Mouse (Mus musculus) left cerebral cortex, postnatal 14 days (tissue): ENCODE results near the gene Klk7. TPM values are rescaled to one million over a fixed set of nuclear protein-coding genes. Genes with fewer than 3 reads are reported as not detected.

Source experiments
- DNase-seq, 2 experiments: peaks; one replicate each; pipeline ENCODE4 v3.0.0; 2021 to 2022; ENCODE audit warnings: low spot score in 2 of 2, mixed read lengths in 1 of 2
- intact Hi-C: fragments of 180-260 bp; cut with DNase I; formaldehyde crosslinking; loops from one replicate; pipeline ENCODE4 v1.15.1; 2025
- long read RNA-seq, 2 experiments: library from polyadenylated mRNA; stranded (forward); transcript quantifications; one replicate each; pipeline ENCODE4 v2.0.0; 2021
- total RNA-seq, 2 experiments: library from RNA; stranded (reverse); gene quantifications; 2 replicates each; pipeline ENCODE4 v1.2.3; 2021

Klk7 gene
- not detected for total RNA-seq
- long read RNA-seq, experiment 1: 0 reads
- long read RNA-seq, experiment 2: 0 reads

DNA sequence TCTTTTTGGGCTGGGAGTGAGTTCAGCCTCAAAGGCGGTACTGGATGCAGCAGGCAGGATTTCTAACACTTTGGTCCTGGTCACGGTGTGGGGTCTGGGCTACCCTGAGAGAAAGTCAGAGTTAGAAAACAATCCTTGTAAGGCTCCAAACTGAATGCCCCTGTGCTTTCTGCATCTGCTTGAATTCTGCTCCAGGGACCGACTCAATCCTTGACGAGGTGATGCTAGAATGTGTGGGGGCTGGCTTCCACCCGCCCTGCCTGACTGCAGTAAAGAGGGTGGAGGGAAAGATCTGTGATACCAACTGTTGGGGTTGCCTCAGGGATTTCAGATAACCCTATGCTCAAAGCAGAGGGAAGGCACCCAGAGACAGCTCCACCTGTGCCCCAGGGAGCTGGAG is at the start of gene Klk7:
Gene Klk7 (plus strand): TSS at position 301 of the 400 bp plus-strand sequence.
- intact Hi-C loops: no loop called here

DNA sequence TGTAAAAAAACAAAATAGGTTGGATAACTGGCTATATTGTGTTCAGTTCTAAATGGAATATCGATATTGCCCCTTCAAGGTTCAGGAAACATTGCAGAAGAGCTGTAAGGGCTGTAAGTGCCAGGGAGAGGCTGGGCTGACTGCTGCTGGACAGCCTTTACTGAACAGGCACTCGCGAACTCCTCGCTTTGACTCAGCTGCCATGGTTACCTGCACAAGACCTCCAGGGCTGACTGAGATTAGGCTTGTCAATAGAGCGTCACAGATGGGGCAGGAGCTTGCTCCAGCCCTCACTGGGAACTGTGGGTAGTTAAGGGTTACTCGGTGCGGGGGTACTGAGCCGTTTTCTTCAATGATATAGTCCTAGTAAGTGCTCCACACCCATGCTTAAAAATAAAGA is 44.6 kb upstream of the Klk7 start:
- no peak for DNase-seq
- intact Hi-C loops: no loop called here

More for the DNA sequence above, at the start of gene Klk7:
- no peak for DNase-seq

DNA sequence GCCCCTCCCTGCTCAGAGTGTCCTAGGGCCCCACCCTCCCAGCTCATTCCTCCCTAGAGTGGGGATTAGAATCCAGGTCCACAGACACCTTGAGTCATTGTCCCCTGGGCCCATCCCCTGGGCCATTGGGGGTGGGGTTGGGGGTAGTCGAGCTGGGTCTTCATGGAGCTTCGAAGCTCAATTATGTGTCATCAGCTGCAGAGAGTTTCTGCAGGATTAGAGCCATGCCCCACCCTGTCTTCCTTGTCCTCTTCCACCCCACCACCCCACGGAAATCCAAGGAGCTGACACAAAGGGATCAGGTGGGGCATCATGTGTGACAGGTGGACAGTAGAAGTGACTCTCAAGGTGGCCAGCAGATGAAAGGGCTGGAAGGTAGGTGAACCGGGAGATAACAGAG is 42.5 kb upstream of the Klk7 start, which contains the start of gene Klk12:
Gene Klk12 (plus strand): TSS at position 301 of the 400 bp plus-strand sequence.
- DNase-seq: no peak
- intact Hi-C loops: no loop called here

DNA sequence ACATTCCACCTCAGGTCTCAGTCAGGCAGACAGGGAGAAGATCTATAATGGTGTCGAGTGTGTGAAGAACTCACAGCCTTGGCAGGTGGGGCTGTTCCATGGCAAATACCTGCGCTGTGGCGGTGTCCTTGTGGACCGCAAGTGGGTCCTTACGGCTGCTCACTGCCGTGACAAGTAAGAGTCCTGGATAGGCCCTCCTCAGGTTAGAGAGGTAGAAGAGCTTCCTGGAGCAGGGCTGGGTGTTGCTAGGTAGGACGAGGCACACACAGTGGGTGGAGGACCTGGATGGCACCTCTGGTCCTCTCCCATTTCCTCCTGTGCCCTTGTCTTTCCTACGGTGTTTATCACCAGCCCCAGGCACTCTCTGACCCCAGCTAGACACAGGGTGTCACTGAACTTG is 41.5 kb upstream of the Klk7 start:
- intact Hi-C loops: no loop called here
- DNase-seq: no peak

DNA sequence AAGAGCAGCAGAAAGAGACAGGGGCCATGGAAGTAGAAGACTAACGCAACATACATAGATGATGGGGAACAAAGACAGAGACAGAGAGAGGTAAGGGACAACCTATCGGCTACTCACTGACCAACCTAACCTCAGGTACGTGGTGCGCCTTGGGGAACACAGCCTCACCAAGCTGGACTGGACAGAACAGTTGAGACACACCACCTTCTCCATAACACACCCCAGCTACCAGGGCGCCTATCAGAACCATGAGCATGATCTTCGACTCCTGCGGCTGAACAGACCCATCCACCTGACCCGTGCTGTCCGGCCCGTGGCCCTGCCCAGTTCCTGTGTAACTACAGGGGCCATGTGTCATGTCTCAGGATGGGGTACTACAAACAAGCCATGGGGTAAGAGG is 40.4 kb upstream of the Klk7 start:
- no peak for DNase-seq
- intact Hi-C loops: no loop called here

DNA sequence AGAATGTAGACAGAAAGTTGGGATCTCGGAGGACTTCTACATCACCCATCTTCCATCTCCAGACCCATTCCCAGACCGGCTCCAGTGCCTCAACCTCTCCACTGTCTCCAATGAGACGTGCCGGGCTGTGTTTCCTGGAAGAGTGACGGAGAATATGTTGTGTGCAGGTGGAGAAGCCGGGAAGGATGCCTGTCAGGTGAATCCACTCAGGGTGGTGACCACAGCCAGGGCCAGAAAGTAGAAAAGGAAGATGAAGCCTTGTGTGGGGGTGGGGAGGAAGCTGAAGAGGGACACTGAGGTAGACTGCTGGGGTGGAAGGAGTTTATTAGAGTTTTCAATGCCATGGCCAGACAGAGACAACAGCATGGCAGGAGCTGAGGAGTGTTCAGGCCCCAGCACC is 39.2 kb upstream of the Klk7 start:
- intact Hi-C loops: no loop called here
- no peak for DNase-seq

DNA sequence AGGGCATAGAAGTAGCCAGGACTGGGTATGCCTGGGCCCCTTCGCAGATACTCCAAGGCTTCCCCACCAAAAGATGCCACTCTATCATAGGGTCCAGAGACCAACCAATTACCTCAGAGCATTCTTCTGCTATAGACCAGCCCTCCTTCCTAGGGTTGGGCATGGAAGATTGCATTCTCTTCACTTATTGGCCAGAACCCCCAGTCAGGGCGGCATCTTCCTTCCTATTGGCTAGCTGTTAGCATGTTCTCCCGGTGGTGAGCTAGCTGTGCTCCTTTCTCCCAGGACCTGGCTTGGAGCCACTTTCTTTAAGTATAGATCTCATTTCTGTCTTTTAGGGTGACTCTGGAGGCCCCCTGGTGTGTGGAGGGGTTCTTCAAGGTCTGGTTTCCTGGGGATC is 38.2 kb upstream of the Klk7 start:
- intact Hi-C loops: no loop called here
- no peak for DNase-seq

DNA sequence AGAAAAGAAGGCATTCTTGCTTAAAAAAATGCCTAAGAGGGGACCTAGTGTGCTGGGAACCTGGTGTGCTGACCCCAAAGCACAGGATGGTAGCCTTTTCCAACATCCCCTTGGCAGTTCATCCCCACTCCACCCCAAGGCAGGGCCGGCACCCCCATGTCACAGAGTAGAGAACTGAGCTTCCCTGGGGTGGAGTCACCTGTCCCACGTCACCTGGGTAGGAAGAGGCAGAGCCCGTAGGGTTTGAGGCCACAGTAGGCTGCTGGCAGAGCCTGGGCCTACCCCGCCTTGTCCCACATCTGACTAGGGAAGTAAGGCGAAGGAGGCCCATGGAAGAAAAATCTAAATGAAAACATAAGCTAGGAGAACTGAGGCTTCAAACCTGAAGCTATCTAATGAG is 36.7 kb upstream of the Klk7 start, which contains the start of gene Klk11:
Gene Klk11 (plus strand): TSS at position 241 of the 400 bp plus-strand sequence.
- no peak for DNase-seq
- intact Hi-C loops: no loop called here

DNA sequence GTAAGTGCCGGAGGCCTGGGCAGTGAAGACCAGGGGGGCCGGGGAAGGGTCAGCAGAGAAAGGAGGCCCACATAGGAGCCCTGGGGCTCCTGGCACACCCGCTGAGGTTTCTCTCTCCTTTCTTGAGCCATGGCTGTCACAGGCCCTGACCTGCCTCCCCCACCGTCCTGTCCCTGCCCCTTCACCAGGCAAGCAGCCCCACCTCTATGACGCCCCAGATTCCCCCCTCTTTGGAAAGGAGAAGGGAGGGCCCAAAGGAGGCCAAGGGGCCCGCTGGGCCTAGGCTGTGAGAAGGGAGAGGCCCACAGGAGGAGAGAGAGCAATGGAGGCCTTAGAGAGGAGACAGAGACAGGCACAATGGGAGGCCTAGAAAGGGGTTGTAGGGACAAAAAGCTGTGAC is 36.3 kb upstream of the Klk7 start:
- DNase-seq: no peak
- intact Hi-C loops: no loop called here

DNA sequence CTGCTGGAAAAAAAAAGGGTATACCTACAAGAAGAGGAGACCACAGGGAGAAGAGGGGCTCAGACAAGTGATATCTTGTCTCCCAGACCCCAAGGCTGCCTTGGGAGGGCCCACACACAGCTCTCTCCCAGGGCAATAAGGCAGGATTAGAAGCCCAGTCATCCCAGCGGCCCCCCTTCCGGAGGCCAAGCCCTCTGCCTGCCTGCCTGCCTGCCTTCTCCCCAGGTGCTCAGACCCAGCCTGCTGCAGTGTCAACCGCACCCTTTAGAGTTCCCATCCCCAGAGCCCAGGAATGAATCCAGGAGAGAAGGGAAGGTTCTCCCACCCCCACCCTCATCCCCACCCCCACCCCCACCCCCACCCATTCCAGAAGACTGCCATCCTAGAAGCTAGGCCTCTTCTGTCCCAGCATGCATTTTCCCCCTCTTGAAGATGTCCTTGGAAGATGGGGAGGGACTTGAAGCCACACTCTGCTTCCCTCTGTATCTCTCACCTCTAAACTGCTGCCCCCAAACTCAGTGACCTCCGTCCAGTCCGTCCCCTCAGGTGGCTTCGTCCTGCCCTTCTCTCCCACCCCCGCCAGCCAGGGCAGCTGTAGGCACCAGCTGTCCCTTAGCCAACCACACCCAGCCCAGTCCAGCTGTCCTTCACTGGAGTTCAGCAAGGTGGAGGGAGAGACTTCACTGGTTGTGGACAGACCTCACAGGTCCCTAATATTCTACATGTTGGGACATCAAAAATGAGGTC is 35.6 kb upstream of the Klk7 start:
- intact Hi-C loops: no loop called here
- no peak for DNase-seq

DNA sequence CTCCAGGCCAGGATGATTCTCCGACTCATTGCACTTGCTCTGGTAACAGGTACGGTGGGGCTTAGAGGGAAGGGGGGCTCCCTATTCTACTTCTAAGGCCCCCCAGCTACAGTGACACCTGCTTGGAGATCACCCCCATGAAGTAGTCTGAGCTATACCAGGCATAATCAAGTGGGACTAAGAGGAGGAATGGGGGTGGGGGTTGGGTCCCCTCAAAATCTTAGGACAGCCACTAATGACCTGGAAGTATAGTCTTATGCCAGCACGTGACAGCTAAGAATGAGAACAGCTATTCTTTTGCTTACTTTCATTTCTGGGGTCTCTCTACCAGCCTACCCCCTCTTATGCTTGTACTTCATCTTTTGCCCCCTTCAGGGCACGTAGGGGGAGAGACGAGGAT is 34.6 kb upstream of the Klk7 start:
- no peak for DNase-seq
- intact Hi-C loops: no loop called here

DNA sequence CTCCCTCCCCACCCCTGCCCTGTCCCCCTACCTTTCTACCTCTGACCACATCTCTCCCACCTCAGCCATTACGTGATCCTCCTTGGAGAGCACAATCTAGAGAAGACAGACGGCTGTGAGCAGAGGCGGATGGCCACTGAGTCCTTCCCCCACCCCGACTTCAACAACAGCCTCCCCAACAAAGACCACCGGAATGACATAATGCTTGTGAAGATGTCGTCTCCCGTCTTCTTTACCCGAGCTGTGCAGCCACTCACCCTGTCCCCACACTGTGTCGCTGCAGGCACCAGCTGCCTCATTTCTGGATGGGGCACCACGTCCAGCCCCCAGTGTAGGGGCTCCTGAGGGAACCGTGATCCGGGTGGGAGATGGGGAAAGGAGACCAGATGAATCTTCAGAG is 33.7 kb upstream of the Klk7 start:
- intact Hi-C loops: no loop called here

DNA sequence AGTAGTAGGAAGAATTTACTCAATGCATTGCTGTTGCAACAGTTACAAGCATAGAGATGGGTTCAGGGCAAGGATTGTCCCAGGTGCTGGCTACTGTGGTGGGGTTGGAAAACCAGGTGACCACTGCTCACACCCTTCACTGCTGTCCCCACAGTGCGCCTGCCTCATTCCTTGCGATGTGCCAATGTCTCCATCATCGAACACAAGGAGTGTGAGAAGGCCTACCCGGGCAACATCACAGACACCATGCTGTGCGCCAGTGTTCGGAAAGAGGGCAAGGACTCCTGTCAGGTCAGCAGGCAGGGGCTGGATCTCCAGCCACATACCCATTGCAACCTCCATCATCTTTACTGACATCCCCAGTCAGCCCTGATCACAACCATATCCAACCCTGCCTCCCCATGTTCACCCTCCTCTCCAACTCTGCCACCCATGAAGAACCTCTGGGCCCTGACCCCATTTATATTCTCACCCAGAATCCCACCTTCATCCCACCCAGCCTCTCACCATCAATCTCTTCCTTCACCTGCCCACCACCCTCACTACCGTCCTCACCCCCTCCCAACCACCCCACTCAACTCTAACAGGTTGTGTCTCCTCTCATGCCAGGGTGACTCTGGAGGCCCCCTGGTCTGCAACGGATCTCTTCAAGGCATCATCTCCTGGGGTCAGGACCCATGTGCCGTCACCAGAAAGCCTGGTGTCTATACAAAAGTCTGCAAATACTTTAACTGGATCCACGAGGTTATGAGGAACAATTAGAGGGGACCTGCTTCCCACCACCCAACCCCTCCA is 32.7 kb upstream of the Klk7 start:
- intact Hi-C loops: no loop called here

More for the DNA sequence above, 33.7 kb upstream of the Klk7 start:
- no peak for DNase-seq

DNA sequence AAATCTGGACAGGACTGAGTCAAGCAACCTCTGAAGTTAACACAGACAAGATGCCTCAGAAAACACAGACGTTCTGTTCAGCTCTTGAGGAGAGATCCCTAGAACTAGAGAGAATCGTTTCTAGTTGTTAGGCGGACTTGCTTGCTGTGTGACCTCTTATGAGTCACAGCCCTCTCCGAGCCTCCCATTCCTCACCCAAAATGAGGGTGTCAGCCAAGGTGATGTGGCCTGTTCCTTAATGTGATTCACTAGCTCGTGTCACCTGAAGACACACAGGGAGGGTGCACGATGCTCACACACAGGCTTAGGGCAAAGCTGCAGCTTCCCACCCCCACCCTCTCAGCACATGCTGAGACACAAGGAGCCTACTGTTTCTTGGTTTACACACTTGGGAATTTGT is 30.9 kb upstream of the Klk7 start:
- no peak for DNase-seq
- intact Hi-C loops: loop anchor here (5.0 kb wide), 1 partner anchor 98 kb away; no protein-coding TSS in a partner anchor

More for the DNA sequence above, 32.7 kb upstream of the Klk7 start:
- no peak for DNase-seq

DNA sequence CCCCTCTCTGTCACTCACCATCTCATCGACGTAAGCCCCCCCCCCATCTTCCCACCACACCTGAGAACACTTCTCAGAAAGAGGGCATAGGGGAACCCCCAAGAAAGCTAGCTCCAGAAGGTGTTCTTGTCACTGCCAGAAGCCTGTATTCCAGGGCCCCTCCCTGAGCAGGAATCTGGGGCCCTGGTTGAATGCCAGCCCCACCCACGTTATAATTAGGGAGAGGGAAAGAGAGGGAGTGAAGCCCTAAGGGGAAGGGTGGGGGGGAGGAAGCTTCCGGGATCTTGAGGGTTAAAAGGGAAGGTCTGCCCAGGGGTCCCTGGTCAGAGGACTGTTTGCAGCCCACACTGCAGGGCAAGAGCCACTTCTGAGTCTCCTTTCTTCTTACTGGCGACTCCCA is 30.3 kb upstream of the Klk7 start, which contains the start of gene Klk10:
Gene Klk10 (plus strand): TSS at position 290 of the 400 bp plus-strand sequence.
- intact Hi-C loops: loop anchor here (5.0 kb wide), 1 partner anchor 98 kb away; no protein-coding TSS in a partner anchor
- no peak for DNase-seq

DNA sequence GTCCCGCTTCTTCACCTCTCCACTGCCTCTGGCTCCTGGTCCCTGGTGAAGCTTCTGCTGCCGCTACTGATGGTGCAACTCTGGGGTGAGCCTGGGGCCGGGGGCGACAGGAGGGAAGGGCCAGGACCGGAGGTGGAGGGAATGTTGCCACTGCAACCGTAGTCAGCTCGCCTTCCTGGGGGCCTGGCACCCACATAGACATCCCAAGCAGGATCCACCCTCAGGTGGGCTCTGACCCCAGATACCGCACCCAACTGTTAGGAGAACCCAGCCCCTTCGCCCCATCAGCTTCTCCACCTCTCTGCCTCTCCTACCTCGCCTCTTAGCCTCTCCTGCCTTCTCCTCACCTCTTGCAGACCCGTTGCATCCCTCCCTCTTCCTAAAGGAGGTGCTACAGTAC is 29.6 kb upstream of the Klk7 start:
- DNase-seq: no peak
- intact Hi-C loops: loop anchor here (5.0 kb wide), 1 partner anchor 99 kb away; no protein-coding TSS in a partner anchor

DNA sequence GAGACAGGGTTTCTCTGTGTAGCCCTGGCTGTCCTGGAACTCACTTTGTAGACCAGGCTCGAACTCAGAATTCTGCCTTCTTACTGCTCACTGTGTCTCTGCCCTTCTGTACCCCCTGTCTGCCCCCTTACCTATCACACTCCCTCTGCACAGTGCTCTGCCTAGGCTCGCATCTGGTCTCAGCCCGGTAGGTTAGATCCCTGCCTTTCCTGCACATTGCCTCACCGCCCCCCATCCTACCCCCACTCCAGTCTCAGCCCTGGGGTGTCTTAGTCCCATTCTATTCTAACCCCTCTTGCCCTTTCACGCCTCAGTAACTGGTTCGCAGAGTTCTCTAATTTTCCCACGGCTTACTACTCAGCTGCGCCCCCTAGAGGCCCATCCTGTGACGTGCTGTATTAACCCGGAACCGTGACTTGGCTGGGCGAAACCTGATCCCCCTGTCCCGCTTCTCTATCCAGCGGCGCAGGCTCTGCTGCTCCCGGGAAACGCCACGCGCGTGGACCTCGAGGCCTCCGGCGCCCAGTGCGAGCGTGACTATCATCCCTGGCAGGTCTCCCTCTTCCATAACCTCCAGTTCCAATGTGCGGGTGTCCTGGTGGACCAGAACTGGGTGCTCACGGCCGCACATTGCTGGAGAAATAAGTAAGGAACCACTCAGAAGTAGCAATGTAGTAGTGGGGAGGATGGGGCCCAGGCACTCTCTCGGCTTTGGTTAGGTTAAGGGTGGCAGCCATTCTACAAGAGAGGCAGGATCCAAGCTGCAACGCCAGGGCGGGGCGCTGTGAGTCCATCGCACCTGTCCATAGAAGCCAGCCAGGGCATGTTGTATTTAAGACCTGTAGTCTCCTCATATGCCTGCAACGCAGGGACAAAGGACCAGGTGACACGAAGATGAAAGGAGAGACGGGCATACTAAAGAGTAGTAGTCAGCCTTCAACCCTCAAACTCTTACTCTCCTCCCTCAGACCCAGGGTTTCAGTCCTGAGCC is 28.5 kb upstream of the Klk7 start:
- intact Hi-C loops: loop anchor here (5.0 kb wide), 1 partner anchor 100 kb away; no protein-coding TSS in a partner anchor
- DNase-seq: peak; percentile 39 to 78

DNA sequence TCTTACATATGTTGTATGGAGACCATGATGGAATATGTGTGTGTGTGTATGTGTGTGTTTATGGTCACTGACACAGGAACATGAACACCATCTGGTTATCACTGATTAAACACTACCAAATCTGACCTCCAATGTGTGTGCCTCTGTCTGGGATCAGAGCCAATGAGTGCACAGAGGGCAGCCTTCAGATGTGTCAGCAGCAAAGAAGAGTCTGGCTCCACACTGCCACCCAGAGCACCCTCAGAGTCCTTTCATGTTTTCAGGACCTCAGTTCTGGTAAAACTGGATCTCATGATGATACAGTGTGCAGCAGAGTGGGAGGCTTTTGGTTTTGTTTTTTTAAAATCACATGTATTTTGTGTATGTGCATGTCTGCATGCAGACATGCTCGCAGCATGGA is 25.8 kb upstream of the Klk7 start:
- intact Hi-C loops: no loop called here
- peak in 1 of 2 experiments; percentile 24 for DNase-seq

DNA sequence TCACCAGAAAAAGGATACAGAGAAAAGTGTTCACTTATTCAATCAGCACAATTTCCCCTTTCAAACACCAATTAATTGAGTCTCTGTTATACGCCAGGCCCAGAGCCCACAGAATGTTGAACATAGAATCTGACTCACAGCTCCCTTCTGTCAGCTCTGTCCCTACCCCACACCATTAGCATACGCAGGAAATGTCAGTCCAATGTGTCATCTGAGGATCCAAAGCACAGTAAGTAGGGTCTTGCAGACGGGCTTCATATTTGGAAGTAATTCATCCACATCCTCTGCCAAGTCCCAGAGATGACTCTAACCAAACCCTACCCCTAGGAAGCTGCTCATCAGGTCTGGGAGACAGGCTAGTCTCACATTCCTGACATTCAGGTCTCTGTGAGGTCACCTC is 23.0 kb upstream of the Klk7 start:
- DNase-seq: no peak
- intact Hi-C loops: no loop called here
